Mouse (Mus musculus) liver, adult (tissue): Measurements from ENCODE around the gene Setd3.

Experiments
- GATA4 ChIP-seq: IDR thresholded peaks from 2 replicates; pipeline ENCODE4 v1.6.1; 2014; ENCODE audit warnings: mild to moderate bottlenecking, low read length; ENCODE audit not compliant: insufficient replicate concordance

The Setd3 gene

DNA sequence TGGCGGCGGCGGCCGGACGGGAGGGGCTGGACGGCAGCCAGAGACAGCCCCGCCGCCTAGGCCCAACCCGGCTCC is at the start of gene Setd3:
TSS of gene Setd3 (minus strand) at position 69 of the 75 bp plus-strand sequence.
- no peak for TF ChIP-seq GATA4

GRCm38 (mm10) chr12:108227527-108227926 is 48.4 kb upstream of the Setd3 start:
- TF ChIP-seq GATA4 = no peak

DNA sequence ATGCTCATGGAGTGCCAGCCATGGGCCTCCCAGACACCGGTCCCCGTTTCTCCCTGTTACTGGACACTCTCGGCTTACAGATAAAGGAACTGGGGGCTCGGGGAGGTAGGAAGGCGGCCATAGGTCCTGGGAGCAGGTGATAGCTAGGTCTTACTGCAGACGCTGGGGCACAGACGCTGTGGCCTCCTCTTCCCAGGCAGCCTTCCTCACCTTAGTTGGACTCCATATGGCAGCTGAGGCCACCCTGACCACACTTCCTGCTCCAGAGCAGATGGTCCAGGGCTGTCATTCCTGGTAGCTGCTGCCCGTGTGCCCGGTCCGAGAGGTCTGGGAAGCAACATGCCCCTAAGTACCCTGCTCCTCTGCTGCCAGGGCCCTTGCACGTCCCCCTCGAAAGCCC is 47.8 kb upstream of the Setd3 start:
- TF ChIP-seq GATA4 = no peak

DNA sequence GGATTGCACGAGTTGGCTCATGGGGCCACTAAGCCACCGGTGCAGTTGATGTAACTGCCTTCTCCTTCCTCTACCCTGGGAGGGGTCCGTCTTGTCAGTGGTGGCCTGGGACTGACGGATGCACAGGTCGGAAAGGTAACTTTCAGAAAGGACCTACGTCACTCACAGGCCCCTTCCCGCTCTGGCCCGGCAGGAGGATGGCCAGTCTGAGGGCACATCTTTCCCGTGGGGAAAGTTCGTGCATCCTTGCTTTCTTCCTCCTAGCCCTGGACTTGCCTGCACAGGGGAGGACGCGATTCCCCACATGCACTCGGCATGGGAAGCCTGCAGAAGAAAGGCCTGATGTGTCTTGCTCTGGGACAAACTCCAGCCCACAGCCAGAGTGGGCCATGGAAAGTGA is 47.1 kb upstream of the Setd3 start:
- TF ChIP-seq GATA4 = no peak

- no peak for TF ChIP-seq GATA4
Measured at GRCm38 (mm10) chr12:108225781-108226180, 46.7 kb upstream of the Setd3 start.

- TF ChIP-seq GATA4 = no peak
Measured at GRCm38 (mm10) chr12:108223357-108223756, 44.2 kb upstream of the Setd3 start.

DNA sequence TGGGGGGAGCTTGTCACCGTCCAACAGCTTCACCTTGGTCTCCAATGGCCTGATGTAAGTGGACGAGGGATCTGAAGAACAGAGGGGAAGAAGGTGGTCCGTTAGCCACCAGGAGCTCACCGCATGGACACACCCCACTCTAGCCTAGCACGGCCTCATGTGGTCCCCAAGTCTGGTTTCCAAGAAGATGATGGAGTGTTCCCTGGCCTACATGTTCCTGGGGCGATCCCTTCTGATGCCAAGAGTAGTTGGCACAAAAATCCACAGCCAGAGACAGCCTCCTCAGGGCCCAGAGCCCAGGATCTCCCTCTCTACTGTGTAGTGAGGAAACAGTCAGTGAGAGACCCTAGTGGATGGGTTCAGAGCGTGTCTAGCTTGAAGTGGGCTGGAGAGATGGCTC is 42.6 kb upstream of the Setd3 start:
- no peak for TF ChIP-seq GATA4

DNA sequence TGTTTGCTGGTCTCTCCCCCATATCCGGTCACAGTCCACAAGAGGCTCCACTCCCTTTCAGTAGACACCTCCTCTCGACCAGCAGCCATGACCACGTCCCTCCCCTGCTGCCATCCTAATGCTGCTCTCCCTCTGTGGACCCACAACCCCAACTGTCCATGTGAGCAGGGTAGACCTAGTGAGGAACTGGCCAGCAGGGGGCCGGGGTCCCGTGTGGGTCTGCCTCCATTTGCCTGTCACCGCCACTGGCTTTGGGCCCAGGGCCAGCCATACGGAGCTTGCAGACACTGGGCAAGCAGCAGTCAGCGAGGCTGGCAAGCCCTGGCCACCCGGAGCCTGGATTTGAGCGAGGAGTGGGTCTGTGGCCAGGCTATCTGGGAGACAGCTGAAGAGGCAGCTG is 42.1 kb upstream of the Setd3 start:
- TF ChIP-seq GATA4 = no peak

DNA sequence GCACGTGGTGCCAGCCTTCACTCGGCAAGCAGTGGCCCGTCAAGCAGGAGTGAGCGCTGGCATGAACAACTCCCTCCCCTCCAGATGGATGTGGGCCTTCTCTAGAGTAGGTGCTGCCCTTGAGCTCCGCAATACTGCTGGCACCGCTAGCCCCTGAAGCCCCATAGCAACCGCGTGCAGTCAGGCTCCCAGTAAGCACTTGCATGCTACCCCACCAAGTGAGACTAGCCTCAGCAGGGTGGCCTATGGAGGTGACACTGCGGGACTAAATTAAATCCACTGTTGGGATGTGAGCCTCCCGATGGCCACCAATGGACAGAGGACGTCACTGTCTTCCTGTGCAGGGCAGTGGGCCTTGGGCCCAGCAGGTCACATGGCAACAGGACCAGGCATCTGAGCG is 41.5 kb upstream of the Setd3 start:
- TF ChIP-seq GATA4 = no peak

DNA sequence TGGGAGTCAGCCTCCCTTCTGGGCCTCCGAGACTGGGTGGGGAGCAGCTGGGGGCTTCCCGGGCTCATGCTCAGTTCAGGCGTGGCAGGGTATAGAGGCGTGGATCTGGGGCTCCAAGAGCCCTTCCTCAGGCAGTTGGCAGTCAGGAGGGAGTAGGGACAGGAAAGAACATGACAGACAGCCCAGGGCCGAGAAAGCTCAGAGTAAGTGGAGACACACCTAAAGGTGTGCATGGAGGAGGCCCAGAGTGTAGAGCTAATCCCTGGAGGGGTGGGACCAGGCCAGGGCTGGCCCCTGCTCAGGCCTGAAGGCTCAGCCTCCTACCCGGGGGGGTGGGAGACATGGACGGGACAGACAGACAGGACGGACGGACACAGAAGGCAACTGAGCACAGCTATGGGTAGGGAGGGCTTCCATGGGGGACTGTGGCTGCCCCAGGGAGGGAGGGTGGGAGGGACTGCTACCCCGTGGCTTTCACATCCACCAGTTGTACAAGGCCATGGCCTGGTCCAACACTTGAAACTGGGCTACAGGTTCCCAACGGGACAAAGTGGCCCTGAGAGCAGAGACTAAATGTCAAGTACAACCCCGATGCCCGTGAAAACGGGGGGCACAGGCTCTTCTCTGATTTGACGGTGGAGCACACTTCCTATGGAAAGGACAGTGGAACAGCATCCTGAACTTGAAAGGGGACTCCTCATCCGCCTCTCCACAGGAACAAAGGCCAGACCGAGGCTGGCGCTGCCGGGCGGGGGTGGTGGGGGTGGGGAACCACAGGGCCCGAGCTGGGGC is 40.9 kb upstream of the Setd3 start:
- no peak for TF ChIP-seq GATA4

GRCm38 (mm10) chr12:108219163-108219562 is 40.0 kb upstream of the Setd3 start:
- no peak for TF ChIP-seq GATA4

- no peak for TF ChIP-seq GATA4
Measured at GRCm38 (mm10) chr12:108217572-108217971, 38.5 kb upstream of the Setd3 start.

- no peak for TF ChIP-seq GATA4
Measured at GRCm38 (mm10) chr12:108216611-108217370, 37.7 kb upstream of the Setd3 start.

DNA sequence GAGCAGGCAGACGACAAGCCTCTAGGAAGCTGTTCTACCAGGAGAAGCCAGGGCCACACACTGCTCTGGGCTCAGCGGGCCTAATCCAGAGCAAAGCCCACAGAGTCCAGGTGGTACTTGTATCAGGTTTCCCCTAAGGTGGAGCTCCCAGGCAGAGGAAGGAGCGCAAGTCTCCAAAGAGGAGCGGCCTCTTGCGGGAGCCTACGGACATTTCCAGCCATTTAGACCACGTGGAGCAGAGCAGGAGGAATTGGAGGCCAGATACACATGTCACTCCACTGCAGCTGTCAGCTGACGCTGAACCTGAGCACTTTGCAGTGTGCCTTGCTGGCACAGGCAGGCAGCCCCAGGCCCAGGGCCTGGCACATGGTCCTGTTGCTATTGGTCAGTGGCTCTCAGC is 36.0 kb upstream of the Setd3 start:
- no peak for TF ChIP-seq GATA4

DNA sequence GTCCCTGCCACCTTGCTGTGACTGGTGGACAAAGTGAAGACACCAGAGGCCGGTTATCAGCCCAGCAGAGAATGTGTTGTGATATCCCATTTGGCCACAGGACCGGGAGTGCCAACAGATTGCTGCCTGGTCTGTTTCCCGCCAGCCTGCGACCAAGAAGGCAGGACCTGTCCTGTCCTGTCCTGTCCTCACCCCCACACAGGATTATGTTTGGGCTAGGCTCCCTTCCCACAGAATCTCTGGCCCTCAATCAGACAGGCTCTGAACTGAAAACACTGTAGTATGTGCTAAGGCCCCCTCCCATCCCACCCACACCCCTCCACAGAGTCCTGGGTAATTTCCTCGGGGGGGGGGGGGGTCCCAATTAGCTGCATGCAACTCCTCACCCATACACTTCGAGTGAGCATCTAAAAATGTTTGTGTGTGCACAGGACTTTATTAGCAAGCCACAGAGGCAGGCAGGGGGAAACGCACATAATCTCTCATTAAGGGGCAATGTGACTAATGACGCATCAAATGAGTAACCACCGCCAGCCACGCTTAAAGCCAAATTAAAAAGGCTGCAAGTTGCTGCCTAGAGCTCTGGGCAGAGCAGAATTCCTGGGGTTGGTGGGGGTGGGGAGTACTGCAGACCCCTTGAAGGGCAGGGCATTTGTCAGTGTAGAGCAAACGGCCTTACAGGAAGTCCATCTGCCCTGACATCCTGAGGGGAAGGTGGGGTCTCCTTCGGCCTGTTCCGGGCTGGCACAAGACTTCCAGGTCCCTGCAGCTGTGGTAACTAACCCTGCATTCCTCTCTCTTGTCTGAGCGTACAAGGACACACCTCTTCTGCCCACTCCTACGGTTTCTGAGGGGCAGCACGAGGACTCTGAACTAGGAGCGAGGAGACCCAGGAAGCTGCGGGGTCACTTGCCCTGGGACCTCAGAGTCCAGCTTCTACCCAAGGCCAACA is 34.3 kb upstream of the Setd3 start:
- TF ChIP-seq GATA4 = no peak

GRCm38 (mm10) chr12:108212476-108212875 is 33.4 kb upstream of the Setd3 start:
- no peak for TF ChIP-seq GATA4
